Mouse (Mus musculus): ENCODE measurements around the gene Pax7. TPM values are rescaled to one million over a fixed set of nuclear protein-coding genes. Genes with fewer than 3 reads are reported as not detected.

The Pax7 gene
- polyA plus RNA-seq, 1 experiment = not detected

DNA sequence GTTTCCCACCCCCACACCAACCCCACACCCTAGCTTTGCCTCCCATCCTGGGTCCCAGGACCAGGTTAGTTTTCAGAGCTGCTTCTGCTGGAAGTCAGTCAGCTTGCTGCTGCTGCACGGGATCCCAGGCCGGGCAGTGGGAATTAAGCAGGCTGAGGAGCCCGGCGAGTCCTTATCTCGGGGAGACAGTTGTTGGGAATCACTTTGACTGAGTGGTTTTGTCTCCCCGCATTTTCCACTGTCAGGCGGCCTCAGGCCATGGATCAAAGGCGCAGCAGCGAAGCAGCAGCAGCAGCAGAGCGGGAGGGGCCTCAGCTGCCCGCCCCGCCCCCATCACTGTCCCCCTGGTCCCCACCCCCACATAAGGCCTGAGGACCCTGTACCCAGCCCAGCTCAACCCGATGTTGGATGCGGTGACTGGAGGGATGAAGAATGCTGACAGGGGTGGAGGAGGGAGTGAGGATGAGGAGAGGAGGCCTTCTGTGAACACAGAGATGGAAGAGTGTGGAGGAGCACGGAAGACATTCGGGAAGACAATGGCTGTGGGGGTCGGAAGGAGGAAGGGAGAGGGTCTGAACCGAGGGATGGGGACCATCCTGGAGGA, 66.1 kb downstream of the Pax7 start:
- no peaks in the 10 kb centered on the region for H3K36me3 ChIP-seq (ENCODE audit: control insufficient read depth, insufficient read depth, low read length)
- no peaks in the 10 kb centered on the region for H3K4me1 ChIP-seq (ENCODE audit: control insufficient read depth, insufficient read depth, insufficient read length, low read length)
- WGBS = 14% methylated on average over 18 of the region's 18 CpGs
- H3K27ac ChIP-seq (ENCODE audit: insufficient read depth, low read depth, low read length) = no peak overlapping the region
- H3K27me3 ChIP-seq (ENCODE audit: control insufficient read depth, insufficient read depth, low read length) = peaks cover 11% of the 10 kb centered on the region; the same call in 1 of the 2 replicates
- TF ChIP-seq POLR2A (IDR thresholded peaks at IDR 0.05; ENCODE audit: low read depth, low read length) = no peak
- no peak for TF ChIP-seq CTCF (IDR thresholded peaks at IDR 0.05; ENCODE audit: extremely low read depth, insufficient read length, insufficient replicate concordance, low read depth, low read length)
- H3K4me3 ChIP-seq (ENCODE audit: low read depth, low read length) = no peak overlapping the region

- no peak overlapping the region for H3K27ac ChIP-seq (ENCODE audit: insufficient read depth, low read depth, low read length)
- TF ChIP-seq CTCF (IDR thresholded peaks at IDR 0.05; ENCODE audit: extremely low read depth, insufficient read length, insufficient replicate concordance, low read depth, low read length) (no peak), POLR2A (IDR thresholded peaks at IDR 0.05; ENCODE audit: low read depth, low read length) (no peak)
- H3K27me3 ChIP-seq (ENCODE audit: control insufficient read depth, insufficient read depth, low read length) = peaks cover 5% of the 10 kb centered on the region; the same call in 1 of the 2 replicates
- H3K4me1 ChIP-seq (ENCODE audit: control insufficient read depth, insufficient read depth, insufficient read length, low read length) = no peaks in the 10 kb centered on the region
- 9% methylated on average over 13 of the region's 13 CpGs for WGBS
- no peaks in the 10 kb centered on the region for H3K36me3 ChIP-seq (ENCODE audit: control insufficient read depth, insufficient read depth, low read length)
- no peak overlapping the region for H3K4me3 ChIP-seq (ENCODE audit: low read depth, low read length)
Observed at GRCm38 (mm10) chr4:139761911-139762310, 71.4 kb downstream of the Pax7 start.

DNA sequence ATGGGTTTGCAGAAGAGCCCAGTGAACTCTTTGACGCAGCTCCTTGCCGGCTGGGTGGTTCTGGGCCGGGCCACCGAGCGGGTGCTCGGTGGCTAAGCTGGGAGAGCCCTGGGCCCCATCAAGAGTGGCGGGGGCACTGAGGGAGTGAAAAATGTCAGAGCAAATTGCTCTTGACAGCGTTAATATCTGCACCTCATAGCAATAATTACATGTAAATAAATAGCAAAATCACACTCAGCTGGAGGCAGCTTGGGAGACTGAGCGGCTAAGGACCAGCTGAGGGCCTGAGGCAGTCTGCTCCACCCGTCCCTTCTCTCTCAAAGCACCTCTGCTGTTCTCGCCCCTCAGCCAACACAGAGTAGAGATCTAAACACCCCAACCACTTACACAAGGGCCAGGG, 72.6 kb downstream of the Pax7 start:
- Histone ChIP-seq H3K4me1 (ENCODE audit: control insufficient read depth, insufficient read depth, insufficient read length, low read length) (no peaks in the 10 kb centered on the region), H3K27me3 (ENCODE audit: control insufficient read depth, insufficient read depth, low read length) (peaks cover 5% of the 10 kb centered on the region; the same call in 1 of the 2 replicates), H3K27ac (ENCODE audit: insufficient read depth, low read depth, low read length) (no peak overlapping the region), H3K36me3 (ENCODE audit: control insufficient read depth, insufficient read depth, low read length) (no peaks in the 10 kb centered on the region), H3K4me3 (ENCODE audit: low read depth, low read length) (no peak overlapping the region)
- 61% methylated on average over 11 of the region's 11 CpGs for whole genome bisulfite sequencing
- TF ChIP-seq POLR2A (IDR thresholded peaks at IDR 0.05; ENCODE audit: low read depth, low read length) (no peak), CTCF (IDR thresholded peaks at IDR 0.05; ENCODE audit: extremely low read depth, insufficient read length, insufficient replicate concordance, low read depth, low read length) (no peak)

- 25% methylated on average over 17 of the region's 17 CpGs for WGBS
- H3K27ac ChIP-seq (ENCODE audit: insufficient read depth, low read depth, low read length) = no peak overlapping the region
- H3K27me3 ChIP-seq (ENCODE audit: control insufficient read depth, insufficient read depth, low read length) = peaks cover 5% of the 10 kb centered on the region; the same call in 1 of the 2 replicates
- H3K4me3 ChIP-seq (ENCODE audit: low read depth, low read length) = no peak overlapping the region
- H3K36me3 ChIP-seq (ENCODE audit: control insufficient read depth, insufficient read depth, low read length) = no peaks in the 10 kb centered on the region
- no peaks in the 10 kb centered on the region for H3K4me1 ChIP-seq (ENCODE audit: control insufficient read depth, insufficient read depth, insufficient read length, low read length)
- TF ChIP-seq POLR2A (IDR thresholded peaks at IDR 0.05; ENCODE audit: low read depth, low read length) (no peak), CTCF (IDR thresholded peaks at IDR 0.05; ENCODE audit: extremely low read depth, insufficient read length, insufficient replicate concordance, low read depth, low read length) (no peak)
Observed at GRCm38 (mm10) chr4:139758512-139759340, 74.6 kb downstream of the Pax7 start.

DNA sequence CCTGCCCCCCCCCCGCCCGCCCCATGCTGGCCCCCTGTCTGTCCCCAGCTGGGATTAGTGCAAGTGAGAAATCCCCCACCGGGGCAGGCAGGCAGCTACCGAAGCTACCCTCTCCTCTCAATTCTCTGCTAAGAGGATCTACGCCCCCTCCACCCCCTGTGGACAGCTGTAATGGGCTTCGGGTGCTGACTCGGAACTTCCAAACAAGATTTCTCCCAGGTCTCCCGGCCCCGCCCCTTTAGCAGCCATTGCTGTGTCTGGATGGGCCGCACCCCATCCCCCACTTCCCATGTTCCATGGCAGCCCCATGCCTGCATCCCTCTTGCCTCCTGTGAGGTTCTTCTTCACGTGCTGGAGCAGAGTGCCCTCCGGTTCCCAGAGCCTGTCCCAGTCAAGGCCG, 76.4 kb downstream of the Pax7 start:
- Histone ChIP-seq H3K4me3 (ENCODE audit: low read depth, low read length) (no peak overlapping the region), H3K36me3 (ENCODE audit: control insufficient read depth, insufficient read depth, low read length) (no peaks in the 10 kb centered on the region), H3K27ac (ENCODE audit: insufficient read depth, low read depth, low read length) (no peak overlapping the region), H3K27me3 (ENCODE audit: control insufficient read depth, insufficient read depth, low read length) (0 out of 2 replicates have a peak, but pooled peaks cover 5% of the 10 kb centered on the region), H3K4me1 (ENCODE audit: control insufficient read depth, insufficient read depth, insufficient read length, low read length) (no peaks in the 10 kb centered on the region)
- 17% methylated on average over 13 of the region's 13 CpGs for WGBS
- TF ChIP-seq POLR2A (IDR thresholded peaks at IDR 0.05; ENCODE audit: low read depth, low read length) (no peak), CTCF (IDR thresholded peaks at IDR 0.05; ENCODE audit: extremely low read depth, insufficient read length, insufficient replicate concordance, low read depth, low read length) (no peak)

DNA sequence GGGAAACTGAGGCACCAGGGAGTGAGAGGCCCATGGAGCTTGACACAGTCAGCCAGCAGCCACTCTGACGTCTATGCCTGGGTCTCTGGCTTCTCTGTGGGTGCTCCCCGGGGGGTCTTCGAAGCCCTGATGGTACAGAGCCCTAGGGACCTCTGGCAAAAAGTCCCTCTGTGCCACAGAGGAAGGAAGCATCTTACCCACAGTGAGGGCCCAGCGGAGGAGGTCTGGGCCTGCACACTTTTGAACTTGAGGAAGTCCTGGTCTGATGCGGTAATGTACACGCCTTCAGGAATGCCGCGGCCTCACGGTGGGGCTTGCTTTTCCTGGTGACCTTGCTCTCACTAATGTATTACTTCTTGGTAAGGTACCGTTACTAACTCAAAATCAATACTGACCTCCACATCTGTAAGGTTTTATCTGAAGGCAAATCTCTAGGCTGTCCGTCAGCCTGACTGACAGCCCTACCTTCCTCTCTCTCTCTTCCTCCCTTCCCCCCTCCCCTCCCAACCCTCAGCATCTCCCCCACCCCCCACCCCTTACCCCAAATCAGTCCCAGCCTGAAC, 79.1 kb downstream of the Pax7 start:
- Histone ChIP-seq H3K4me1 (ENCODE audit: control insufficient read depth, insufficient read depth, insufficient read length, low read length) (no peaks in the 10 kb centered on the region), H3K27ac (ENCODE audit: insufficient read depth, low read depth, low read length) (no peak overlapping the region), H3K36me3 (ENCODE audit: control insufficient read depth, insufficient read depth, low read length) (no peaks in the 10 kb centered on the region), H3K27me3 (ENCODE audit: control insufficient read depth, insufficient read depth, low read length) (0 out of 2 replicates have a peak, but pooled peaks cover 4% of the 10 kb centered on the region), H3K4me3 (ENCODE audit: low read depth, low read length) (no peak overlapping the region)
- WGBS = 16% methylated on average over 11 of the region's 11 CpGs
- TF ChIP-seq CTCF (IDR thresholded peaks at IDR 0.05; ENCODE audit: extremely low read depth, insufficient read length, insufficient replicate concordance, low read depth, low read length) (no peak), POLR2A (IDR thresholded peaks at IDR 0.05; ENCODE audit: low read depth, low read length) (no peak)

DNA sequence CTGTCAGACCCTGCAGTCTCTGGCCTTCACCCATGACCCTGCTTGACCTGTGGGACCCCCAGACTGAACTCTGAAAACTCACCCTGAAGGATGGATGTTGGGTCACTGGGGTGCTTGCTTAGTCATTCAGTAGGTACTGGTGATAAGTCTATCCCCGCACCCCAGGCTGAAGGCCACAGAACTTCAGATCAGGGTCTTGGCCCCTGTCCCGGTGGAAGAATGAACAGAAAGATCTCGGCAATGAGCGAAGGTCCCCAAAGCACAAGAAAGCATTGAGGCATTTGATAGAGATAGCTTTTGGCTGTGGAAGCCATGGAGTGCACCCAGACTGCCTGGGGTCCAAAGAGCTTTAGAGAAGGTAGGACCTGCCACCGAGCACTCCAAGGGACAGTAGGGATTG, 82.4 kb downstream of the Pax7 start:
- Histone ChIP-seq H3K4me1 (ENCODE audit: control insufficient read depth, insufficient read depth, insufficient read length, low read length) (no peaks in the 10 kb centered on the region; the same call in 1 of the 2 replicates), H3K36me3 (ENCODE audit: control insufficient read depth, insufficient read depth, low read length) (no peaks in the 10 kb centered on the region), H3K27ac (ENCODE audit: insufficient read depth, low read depth, low read length) (no peak overlapping the region), H3K27me3 (ENCODE audit: control insufficient read depth, insufficient read depth, low read length) (no peaks in the 10 kb centered on the region), H3K4me3 (ENCODE audit: low read depth, low read length) (no peak overlapping the region)
- TF ChIP-seq CTCF (IDR thresholded peaks at IDR 0.05; ENCODE audit: extremely low read depth, insufficient read length, insufficient replicate concordance, low read depth, low read length) (no peak), POLR2A (IDR thresholded peaks at IDR 0.05; ENCODE audit: low read depth, low read length) (no peak)
- WGBS = 80% methylated on average over 5 of the region's 5 CpGs
